Mouse (Mus musculus): ENCODE data around the gene Capn9. TPM values are rescaled to one million over a fixed set of nuclear protein-coding genes. Genes with fewer than 3 reads are reported as not detected.

The Capn9 gene
- total and polyA plus RNA-seq, 3 experiments: 0.10 TPM; not detected in 2

DNA sequence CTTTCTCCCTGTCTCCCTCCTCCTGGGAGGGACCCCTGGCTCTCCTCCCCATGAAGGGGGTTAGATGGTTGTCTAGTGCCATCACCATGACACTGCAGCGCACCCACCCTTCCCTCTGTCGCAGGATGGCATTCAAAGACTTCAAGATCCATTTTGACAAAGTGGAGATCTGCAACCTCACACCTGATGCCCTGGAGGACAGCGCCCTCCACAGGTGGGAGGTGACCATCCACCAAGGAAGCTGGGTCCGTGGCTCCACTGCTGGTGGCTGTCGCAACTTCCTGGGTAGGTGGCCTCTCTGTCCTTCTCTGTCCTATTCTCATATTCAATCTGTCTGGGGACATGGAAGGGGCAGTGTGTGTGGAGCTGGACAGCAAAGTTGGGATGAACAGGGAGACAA, 28.2 kb downstream of the Capn9 start:
- no peaks in the 10 kb centered on the region for H3K79me2 ChIP-seq (replicated peaks; ENCODE audit: control insufficient read depth, extremely low read depth, insufficient read depth, poor library complexity, severe bottlenecking)
- no peak overlapping the region for H3K27ac ChIP-seq (ENCODE audit: insufficient read depth, low read depth)
- no peaks in the 10 kb centered on the region for H3K9me3 ChIP-seq (replicated peaks; ENCODE audit: low read length)
- DNase-seq (ENCODE audit: extremely low read depth): no peak
- no peak overlapping the region for H3K9ac ChIP-seq (ENCODE audit: insufficient read depth, low read depth)
- H3K4me2 ChIP-seq (ENCODE audit: insufficient read depth, low read depth, poor library complexity, severe bottlenecking): no peak overlapping the region
- no peak overlapping the region for H3K4me3 ChIP-seq (replicated peaks in 1 of 3; ENCODE audit: low read depth in 2 of 3, low read length in 2 of 3, poor library complexity in 1 of 3)
- TF ChIP-seq IRF4 (IDR thresholded peaks at IDR 0.05; ENCODE audit: low read depth, low read length) (no peak), JUN (IDR thresholded peaks at IDR 0.05; ENCODE audit: insufficient read depth, low read depth, low read length) (no peak), CTCF (conservative IDR thresholded peaks at IDR 0.05 in 1 of 2, IDR thresholded peaks at IDR 0.05 in 1 of 2; ENCODE audit: low read depth in 2 of 2, low read length in 2 of 2) (peak in 1 of 2 experiments; percentile 42; a peak in 2 of 4 replicates), ZC3H11A (IDR thresholded peaks at IDR 0.05; ENCODE audit: low read depth, low read length) (no peak), TCF12 (IDR thresholded peaks at IDR 0.05; ENCODE audit: low read depth, low read length) (no peak), ELF1 (IDR thresholded peaks at IDR 0.05; ENCODE audit: low read depth, low read length) (no peak), RCOR1 (conservative IDR thresholded peaks at IDR 0.05; ENCODE audit: low read depth, low read length) (no peak), RAD21 (IDR thresholded peaks at IDR 0.05; ENCODE audit: low read depth, low read length) (peak; percentile 42), GABPA (IDR thresholded peaks at IDR 0.05; ENCODE audit: insufficient replicate concordance, low read depth, low read length) (no peak)
- dilution Hi-C loops (cut with MboI; ENCODE audit: extremely low pct_ligation_motif_present, extremely low pct_unique_long_range_greater_than_20kb, low sequenced_read_pairs) (no loop called here), in situ Hi-C loops (cut with MboI; ENCODE audit: low pct_ligation_motif_present, low pct_unique_long_range_greater_than_20kb, low sequenced_read_pairs) (no loop called here)
- H3K27me3 ChIP-seq (replicated peaks): peaks cover 59% of the 10 kb centered on the region
- H3K36me3 ChIP-seq (replicated peaks in 1 of 2; ENCODE audit: control insufficient read depth in 1 of 2, insufficient read depth in 1 of 2, low read length in 1 of 2): no peaks in the 10 kb centered on the region
- H3K4me1 ChIP-seq (ENCODE audit: control insufficient read depth in 1 of 2, insufficient read depth in 2 of 2): peaks cover 0 to 6% of the 10 kb centered on the region in 2 experiments; a peak in 1 of 4 replicates

DNA sequence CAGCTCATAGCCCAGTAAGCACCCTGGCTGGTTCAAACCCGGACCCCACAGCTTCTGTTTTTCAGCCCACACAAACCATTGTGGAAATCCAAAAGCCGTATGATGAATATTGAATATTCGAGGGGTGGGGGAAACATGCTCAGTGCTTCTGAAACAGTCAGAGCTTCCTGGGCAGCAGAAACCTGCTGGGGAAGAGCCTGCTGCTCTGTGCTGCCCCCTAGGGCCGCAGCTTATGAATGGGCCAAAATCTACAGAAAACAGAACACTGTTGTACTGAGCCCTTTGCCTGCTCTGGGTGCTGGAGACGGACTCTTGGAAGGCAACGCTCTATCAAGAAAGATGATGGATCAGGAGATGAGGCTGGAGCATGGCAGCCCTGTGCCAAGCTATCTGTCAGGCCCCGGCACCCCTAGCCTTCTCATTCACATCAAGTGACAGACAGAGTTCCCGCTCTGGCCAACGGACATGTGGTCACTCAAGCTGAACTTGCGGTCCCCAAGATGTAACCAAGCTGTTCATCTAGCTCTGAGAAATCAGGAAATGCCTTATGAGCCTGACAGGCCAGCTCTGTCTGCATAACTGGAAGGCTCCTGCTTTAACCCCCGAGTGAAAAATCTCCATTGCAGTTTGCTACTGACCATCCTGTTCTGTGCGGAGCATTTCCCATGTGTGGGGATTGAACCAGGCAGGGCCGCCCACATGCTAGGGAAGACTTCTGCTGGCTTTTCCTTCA, 32.5 kb downstream of the Capn9 start:
- Histone ChIP-seq H3K36me3 (replicated peaks in 1 of 2; ENCODE audit: control insufficient read depth in 1 of 2, insufficient read depth in 1 of 2, low read length in 1 of 2) (no peaks in the 10 kb centered on the region), H3K9ac (ENCODE audit: insufficient read depth, low read depth) (no peak overlapping the region)
- TF ChIP-seq JUND (conservative IDR thresholded peaks at IDR 0.05; ENCODE audit: low read depth, low read length): no peak
- no peak for TF ChIP-seq ZKSCAN1 (IDR thresholded peaks at IDR 0.05; ENCODE audit: borderline replicate concordance, low read depth, low read length)
- TF ChIP-seq CHD1 (IDR thresholded peaks at IDR 0.05; ENCODE audit: low read depth, low read length): no peak
- TF ChIP-seq TCF12 (IDR thresholded peaks at IDR 0.05; ENCODE audit: low read depth, low read length): no peak
- TF ChIP-seq ELF1 (IDR thresholded peaks at IDR 0.05; ENCODE audit: low read depth, low read length): 0 out of 2 replicates have a peak, but pooled peaks have one; percentile 34
- TF ChIP-seq MXI1 (IDR thresholded peaks at IDR 0.05; ENCODE audit: low read depth, low read length): no peak
- no peak for TF ChIP-seq MAFK (IDR thresholded peaks at IDR 0.05; ENCODE audit: insufficient replicate concordance, low read length)
- no peak for TF ChIP-seq ZNF384 (IDR thresholded peaks at IDR 0.05; ENCODE audit: low read depth, low read length)
- no peak for TF ChIP-seq PAX5 (IDR thresholded peaks at IDR 0.05; ENCODE audit: low read length)
- TF ChIP-seq ZMIZ1 (IDR thresholded peaks at IDR 0.05; ENCODE audit: low read depth, low read length): no peak
- no peak for TF ChIP-seq HCFC1 (IDR thresholded peaks at IDR 0.05; ENCODE audit: low read depth, low read length)
- no peak for TF ChIP-seq MEF2A (IDR thresholded peaks at IDR 0.05; ENCODE audit: borderline replicate concordance, low read depth, low read length)
- 0 out of 2 replicates have a peak, but pooled peaks have one; percentile 39 for TF ChIP-seq MYC (IDR thresholded peaks at IDR 0.05; ENCODE audit: low read depth, low read length)
- TF ChIP-seq RAD21 (IDR thresholded peaks at IDR 0.05; ENCODE audit: low read depth, low read length): peak; percentile 49
- TF ChIP-seq UBTF (IDR thresholded peaks at IDR 0.05; ENCODE audit: low read depth, low read length): no peak
- TF ChIP-seq ETS1 (conservative IDR thresholded peaks at IDR 0.05; ENCODE audit: low read depth, low read length): no peak
- TF ChIP-seq MAZ (IDR thresholded peaks at IDR 0.05; ENCODE audit: low read depth, low read length): peak; percentile 63; the same call in 1 of the 2 replicates
- TF ChIP-seq USF1 (IDR thresholded peaks at IDR 0.05; ENCODE audit: low read depth, low read length): no peak
- TF ChIP-seq NRF1 (IDR thresholded peaks at IDR 0.05; ENCODE audit: low read depth, low read length): no peak
- no peak for TF ChIP-seq EP300 (IDR thresholded peaks at IDR 0.05; ENCODE audit: low read length)
- TF ChIP-seq SMC3 (IDR thresholded peaks at IDR 0.05; ENCODE audit: low read depth, low read length): peak; percentile 51
- no peak for TF ChIP-seq GABPA (IDR thresholded peaks at IDR 0.05; ENCODE audit: insufficient replicate concordance, low read depth, low read length)
- no peak for TF ChIP-seq USF2 (conservative IDR thresholded peaks at IDR 0.05; ENCODE audit: low read depth, low read length)
- no peak for TF ChIP-seq CHD2 (IDR thresholded peaks at IDR 0.05; ENCODE audit: low read length)
- TF ChIP-seq BHLHE40 (IDR thresholded peaks at IDR 0.05; ENCODE audit: low read depth, low read length): 0 out of 2 replicates have a peak, but pooled peaks have one; percentile 11

More for the DNA sequence above, 32.5 kb downstream of the Capn9 start:
- no peaks in the 10 kb centered on the region for H3K9me3 ChIP-seq (replicated peaks; ENCODE audit: low read length)
- peaks cover 0 to 6% of the 10 kb centered on the region in 2 experiments; a peak in 1 of 4 replicates for H3K4me1 ChIP-seq (ENCODE audit: control insufficient read depth in 1 of 2, insufficient read depth in 2 of 2)
- no peak overlapping the region for H3K4me3 ChIP-seq (replicated peaks in 1 of 3; ENCODE audit: low read depth in 2 of 3, low read length in 2 of 3, poor library complexity in 1 of 3)
- H3K79me2 ChIP-seq (replicated peaks; ENCODE audit: control insufficient read depth, extremely low read depth, insufficient read depth, poor library complexity, severe bottlenecking): no peaks in the 10 kb centered on the region
- H3K4me2 ChIP-seq (ENCODE audit: insufficient read depth, low read depth, poor library complexity, severe bottlenecking): peak overlapping the region; percentile 69
- H3K27me3 ChIP-seq (replicated peaks): peaks cover 82% of the 10 kb centered on the region
- in situ Hi-C loops (cut with MboI; ENCODE audit: low pct_ligation_motif_present, low pct_unique_long_range_greater_than_20kb, low sequenced_read_pairs): no loop called here
- dilution Hi-C loops (cut with MboI; ENCODE audit: extremely low pct_ligation_motif_present, extremely low pct_unique_long_range_greater_than_20kb, low sequenced_read_pairs): no loop called here
- no peak overlapping the region for H3K27ac ChIP-seq (ENCODE audit: insufficient read depth, low read depth)
- DNase-seq (ENCODE audit: extremely low read depth): peak; percentile 55

All from CH12.LX (cell line).